Mouse (Mus musculus) cortical plate, adult 2 months (tissue): ENCODE measurements around the gene 6820408C15Rik.

Source experiments
- CTCF ChIP-seq: fragments of 200-500 bp; IDR thresholded peaks from 2 replicates; pipeline ENCODE4 v1.5.1; 2011; ENCODE audit warnings: mild to moderate bottlenecking, control low read depth, low read length; ENCODE audit not compliant: insufficient read depth; ENCODE audit errors: extremely low read depth
- POLR2A ChIP-seq: fragments of 200-500 bp; IDR thresholded peaks from 2 replicates; pipeline ENCODE4 v1.6.1; 2011; ENCODE audit warnings: mild to moderate bottlenecking, low read length, control low read depth; ENCODE audit not compliant: insufficient read depth; ENCODE audit errors: extremely low read depth

GRCm38 (mm10) chr2:152476763-152477162 lies 61.4 kb downstream of the 6820408C15Rik start, which contains the start of gene Defb20:
- TF ChIP-seq CTCF: no peak
- no peak for TF ChIP-seq POLR2A
